Mouse (Mus musculus): ENCODE results near the gene Mustn1. TPM values are rescaled to one million over a fixed set of nuclear protein-coding genes. Genes with fewer than 3 reads are reported as not detected.

The Mustn1 gene
- polyA plus RNA-seq (2017; shearing (Covaris generic)), result 0.66 TPM

GRCm38 (mm10) chr14:30878958-30879571 is at the start of gene Mustn1:
TSS of gene Mustn1 (plus strand) at chr14:30879200.

DNA sequence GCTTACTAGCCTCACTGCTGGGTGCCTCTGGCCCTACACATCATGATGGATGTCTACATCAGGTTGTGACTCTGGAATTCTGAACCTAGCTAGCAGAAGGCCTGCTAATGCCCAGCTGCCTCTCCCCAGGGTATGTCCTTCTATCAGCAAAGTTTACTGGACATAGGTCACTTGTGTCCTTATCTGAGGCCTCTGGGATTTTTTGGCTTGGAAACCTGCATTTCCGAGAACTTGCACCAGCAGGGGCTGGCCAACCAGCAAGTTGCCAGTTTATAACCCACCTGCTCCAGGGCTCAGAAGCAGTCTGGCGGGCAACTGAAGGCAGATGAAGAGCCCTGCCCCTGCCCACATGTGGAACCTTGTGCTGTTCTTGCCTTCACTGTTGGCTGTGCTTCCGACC is 7.2 kb downstream of the Mustn1 start, which contains the start of gene Itih4:
Itih4 (plus strand) TSS at position 273 of the 400 bp plus-strand sequence.

DNA sequence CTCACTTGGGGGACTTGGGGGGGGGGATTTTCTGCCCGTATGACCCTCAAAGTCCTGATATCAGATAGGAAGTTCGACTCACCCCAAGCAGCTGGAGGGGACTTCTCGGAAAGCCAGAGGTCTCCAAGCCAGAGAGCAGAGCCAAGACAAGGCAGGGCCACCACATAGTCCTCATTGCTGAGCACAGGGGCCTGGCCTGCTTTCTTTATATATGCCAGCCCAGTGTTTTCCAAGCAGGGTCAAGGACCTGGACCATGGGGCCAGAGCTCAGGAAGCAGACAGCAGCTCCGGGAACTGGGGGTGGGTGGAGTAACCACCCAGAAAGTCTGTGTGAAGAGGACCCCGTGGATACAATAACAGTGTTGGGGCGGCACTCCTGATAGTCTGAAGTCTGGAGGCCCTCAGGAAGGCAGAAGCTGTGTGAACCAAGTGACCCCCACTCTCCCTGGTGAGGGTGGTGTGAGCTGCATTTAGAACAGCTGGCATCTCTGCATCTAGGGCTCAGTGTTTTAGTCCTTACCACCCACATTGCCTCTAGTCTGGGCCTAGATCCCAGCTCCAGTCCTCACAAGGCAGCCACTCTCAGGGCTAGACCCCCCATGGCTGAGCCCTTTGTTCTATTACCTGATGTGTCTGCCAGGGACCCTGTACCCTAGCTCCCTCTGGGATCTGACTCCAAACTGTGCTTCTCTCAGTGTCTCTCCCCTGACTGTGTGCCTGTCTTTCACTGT is 44.5 kb downstream of the Mustn1 start, which contains the start of gene Itih3:
Itih3 (minus strand) TSS at position 386 of the 731 bp plus-strand sequence.

Other genes with a start within 250 kb of the Mustn1 start
- 8.6 TPM for gene Rft1, start 224.8 kb upstream of the Mustn1 start, polyA plus RNA-seq (2017; shearing (Covaris generic))
- 17.8 TPM for gene Sfmbt1, start 164.4 kb upstream of the Mustn1 start, polyA plus RNA-seq (2017; shearing (Covaris generic))
- gene Tmem110, start 53.6 kb upstream of the Mustn1 start, polyA plus RNA-seq (2017; shearing (Covaris generic)), result 23.2 TPM
- gene Itih4, start 7.3 kb downstream of the Mustn1 start, polyA plus RNA-seq (2017; shearing (Covaris generic)), result not detected
- not detected for gene Itih3, start 44.6 kb downstream of the Mustn1 start, polyA plus RNA-seq (2017; shearing (Covaris generic))
- gene Itih1, start 64.1 kb downstream of the Mustn1 start, polyA plus RNA-seq (2017; shearing (Covaris generic)), result not detected
- 2.8 TPM for gene Nek4, start 72.2 kb downstream of the Mustn1 start, polyA plus RNA-seq (2017; shearing (Covaris generic))
- gene Glt8d1, start 122.2 kb downstream of the Mustn1 start, polyA plus RNA-seq (2017; shearing (Covaris generic)), result 8.1 TPM
- 160 TPM for gene Spcs1, start 122.5 kb downstream of the Mustn1 start, polyA plus RNA-seq (2017; shearing (Covaris generic))
- 181 TPM for gene Pbrm1, start 139.9 kb downstream of the Mustn1 start, polyA plus RNA-seq (2017; shearing (Covaris generic))
- 134 TPM for gene Gnl3, start 140.0 kb downstream of the Mustn1 start, polyA plus RNA-seq (2017; shearing (Covaris generic))
- gene Smim4, start 249.8 kb downstream of the Mustn1 start, polyA plus RNA-seq (2017; shearing (Covaris generic)), result 63.6 TPM